Mouse (Mus musculus) layer of hippocampus, adult 9-10 months (tissue): ENCODE results near the gene Rgs8.

Experiments used
- DNase-seq: peaks from one replicate; pipeline ENCODE4 v3.0.0; 2022; ENCODE audit warnings: low spot score

Gene Rgs8

GRCm38 (mm10) chr1:153652938-153653623, at the start of gene Rgs8:
Gene Rgs8, plus strand, starts transcription at chr1:153653025.
- DNase-seq: no peak

DNA sequence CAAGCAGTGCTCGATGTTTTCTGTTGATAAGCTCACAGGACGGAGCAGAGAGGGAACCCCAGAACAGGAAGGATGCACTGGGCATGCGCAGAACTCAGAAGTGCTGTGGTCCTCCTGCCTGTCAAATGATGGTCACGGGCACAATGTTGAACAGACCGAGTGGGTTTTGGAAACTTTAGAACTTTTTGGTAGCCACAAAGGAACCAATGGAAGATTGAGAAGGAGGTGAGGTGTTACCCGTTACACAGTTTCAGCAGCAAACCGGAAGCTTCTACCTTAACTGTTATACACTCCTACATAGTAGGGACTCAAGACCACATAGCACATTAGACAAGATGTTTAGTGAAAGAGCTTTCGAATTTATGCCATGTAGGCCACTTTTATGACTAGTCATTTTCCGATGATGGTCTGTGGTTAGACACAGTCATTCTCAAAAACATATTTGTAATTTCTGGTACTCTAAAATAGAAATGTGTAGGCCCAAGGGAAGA, 35.4 kb upstream of the Rgs8 start:
- DNase-seq: no peak

DNA sequence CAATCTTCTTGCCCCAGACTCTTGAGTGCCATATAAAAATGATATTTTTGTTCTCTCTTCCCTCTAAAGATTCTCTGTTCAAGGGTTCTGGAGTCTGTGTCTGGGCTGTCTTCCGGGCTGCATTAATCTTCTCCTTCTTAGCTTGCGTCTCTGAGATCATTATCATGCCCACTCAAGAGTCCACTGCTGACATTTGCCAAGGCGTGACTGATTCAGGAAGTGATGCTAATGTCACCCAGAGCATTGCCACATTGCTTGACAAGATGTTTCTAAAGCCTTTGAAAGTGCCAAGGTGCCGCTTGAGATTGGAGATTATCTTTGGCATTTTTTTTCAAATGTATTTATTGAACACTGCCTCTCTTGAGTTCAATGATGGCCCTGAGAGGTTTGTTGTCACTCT, 29.8 kb upstream of the Rgs8 start:
- DNase-seq: no peak

- no peak for DNase-seq
Observed at GRCm38 (mm10) chr1:153632686-153633085, 20.1 kb upstream of the Rgs8 start.

- no peak for DNase-seq
Observed at GRCm38 (mm10) chr1:153635056-153635455, 17.8 kb upstream of the Rgs8 start.

DNA sequence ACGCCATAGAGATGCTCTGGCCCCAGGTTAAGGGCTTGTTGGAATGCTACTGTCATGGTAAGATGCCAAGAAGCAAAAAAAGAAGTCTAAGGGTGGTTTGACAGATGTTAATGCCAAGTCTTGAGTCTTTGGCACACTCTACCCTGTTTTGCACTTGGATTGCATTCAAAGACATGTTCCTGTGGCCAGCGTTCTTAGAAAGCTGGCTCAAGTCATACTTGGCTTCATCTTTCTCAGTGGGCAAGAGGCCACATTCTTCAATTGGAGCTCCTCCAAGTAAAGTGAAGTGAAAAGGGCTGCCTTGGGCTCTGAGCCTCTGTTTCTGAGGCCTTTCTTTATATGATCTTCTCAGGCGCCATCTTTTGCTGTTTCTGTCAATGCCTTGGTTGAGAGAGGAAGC, 17.3 kb upstream of the Rgs8 start:
- DNase-seq: no peak

GRCm38 (mm10) chr1:153636821-153637220, 16.0 kb upstream of the Rgs8 start:
- DNase-seq: no peak

- no peak for DNase-seq
Observed at GRCm38 (mm10) chr1:153641492-153641939, 11.3 kb upstream of the Rgs8 start.

GRCm38 (mm10) chr1:153641940-153642501, 10.8 kb upstream of the Rgs8 start:
- DNase-seq: no peak

DNA sequence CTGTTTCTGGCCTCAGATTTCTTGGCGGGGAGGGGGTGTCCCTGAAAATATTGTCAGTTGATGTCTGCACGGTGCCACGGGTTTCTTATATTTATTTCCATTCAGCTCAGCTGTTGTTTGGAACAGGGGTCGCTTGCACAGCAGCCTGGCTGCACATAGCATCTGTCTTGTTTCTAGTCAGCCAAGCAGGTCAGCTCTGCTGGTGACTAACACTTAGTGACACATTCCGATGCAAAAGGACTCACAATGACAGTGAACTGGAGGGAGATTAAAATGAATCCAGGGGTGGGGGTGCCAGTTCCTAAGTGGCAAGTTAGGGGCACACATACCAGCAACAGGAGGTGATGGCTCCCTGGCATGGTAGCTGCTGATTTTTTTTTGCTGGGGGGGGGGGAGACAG, 849 bp downstream of the Rgs8 start:
- no peak for DNase-seq

DNA sequence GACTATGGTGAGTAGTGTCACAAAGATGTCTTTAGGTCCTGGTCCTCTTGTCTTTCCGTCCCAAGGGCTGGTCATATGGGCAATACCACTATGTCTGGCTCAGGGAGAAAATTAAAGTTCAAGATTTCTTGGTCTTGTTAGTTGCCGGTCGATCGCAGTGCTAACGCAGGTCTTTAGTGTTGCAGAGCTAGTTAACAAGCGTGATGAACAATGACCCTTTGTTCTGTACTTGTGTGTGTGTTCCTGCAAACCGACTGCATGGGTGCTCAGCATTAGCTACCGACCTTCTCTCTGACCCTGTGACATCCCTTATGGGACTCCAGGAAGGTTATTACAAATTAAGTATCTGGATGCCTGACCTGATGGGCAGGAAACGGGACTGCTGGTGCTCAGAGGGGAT, 6.8 kb downstream of the Rgs8 start:
- no peak for DNase-seq

GRCm38 (mm10) chr1:153660982-153661688, 8.3 kb downstream of the Rgs8 start:
- DNase-seq: no peak

GRCm38 (mm10) chr1:153661689-153662002, 8.8 kb downstream of the Rgs8 start:
- DNase-seq: no peak

DNA sequence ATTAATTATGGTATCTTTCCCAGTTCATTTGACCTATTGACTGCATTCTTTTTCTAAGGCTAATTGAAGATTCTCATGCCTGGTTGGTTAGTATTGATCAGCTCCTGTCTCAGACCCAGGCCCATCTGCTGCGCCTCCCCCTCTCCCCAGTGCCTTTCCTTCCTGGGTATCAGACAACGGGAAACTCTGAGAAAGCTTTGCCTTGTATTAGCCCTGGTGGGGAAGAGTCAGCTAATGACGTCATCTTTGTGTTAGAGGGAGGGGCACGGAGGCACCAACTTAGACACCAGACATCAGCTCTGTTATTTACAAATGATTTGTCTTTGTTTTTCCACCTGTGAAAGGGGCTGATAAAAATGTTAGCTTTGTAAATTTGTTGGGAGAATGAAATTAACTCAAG, 9.5 kb downstream of the Rgs8 start:
- DNase-seq: no peak

- no peak for DNase-seq
Observed at GRCm38 (mm10) chr1:153665066-153665715, 12.4 kb downstream of the Rgs8 start.

- no peak for DNase-seq
Observed at GRCm38 (mm10) chr1:153666236-153666635, 13.4 kb downstream of the Rgs8 start.

- DNase-seq: no peak
Observed at GRCm38 (mm10) chr1:153667244-153667727, 14.5 kb downstream of the Rgs8 start.

DNA sequence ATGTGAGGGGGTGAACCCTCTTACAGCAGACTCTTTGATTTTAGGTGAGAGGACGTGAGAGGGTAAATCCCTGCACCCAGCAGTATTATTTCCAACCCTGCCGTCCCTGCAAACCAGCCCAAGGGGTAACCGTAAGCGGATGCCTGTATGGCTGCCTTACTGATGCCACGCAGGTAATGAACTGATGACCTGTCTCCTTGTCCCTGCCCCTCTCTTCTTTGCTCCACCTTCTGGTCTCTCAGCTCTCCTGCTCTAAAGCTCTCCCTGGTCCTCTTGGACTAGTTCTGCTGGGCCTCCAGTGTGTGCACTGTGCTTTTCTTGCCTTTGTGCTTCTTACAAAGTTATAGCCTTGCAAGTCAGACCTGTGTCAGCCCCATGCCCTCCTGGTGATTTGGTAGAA, 15.0 kb downstream of the Rgs8 start:
- no peak for DNase-seq

DNA sequence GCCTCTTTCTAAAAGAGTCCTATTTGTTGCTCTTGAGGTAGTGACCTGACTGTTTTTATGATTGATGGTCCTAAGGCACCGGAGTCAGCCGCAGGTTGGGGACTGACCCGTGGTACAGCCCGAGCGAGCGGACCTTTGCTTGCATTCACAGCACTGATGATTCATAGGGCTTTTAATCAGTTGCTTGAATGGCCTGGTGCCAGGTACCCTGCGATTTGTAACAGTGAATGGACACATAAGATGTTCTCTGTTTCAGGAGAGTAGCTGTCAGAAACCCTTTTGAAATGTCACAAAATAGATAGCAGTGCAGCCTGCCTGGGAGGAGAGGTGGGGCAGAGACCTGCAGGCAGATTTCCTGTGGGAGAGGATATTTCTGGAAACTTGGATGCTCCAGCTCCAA, 16.3 kb downstream of the Rgs8 start:
- DNase-seq: no peak

DNA sequence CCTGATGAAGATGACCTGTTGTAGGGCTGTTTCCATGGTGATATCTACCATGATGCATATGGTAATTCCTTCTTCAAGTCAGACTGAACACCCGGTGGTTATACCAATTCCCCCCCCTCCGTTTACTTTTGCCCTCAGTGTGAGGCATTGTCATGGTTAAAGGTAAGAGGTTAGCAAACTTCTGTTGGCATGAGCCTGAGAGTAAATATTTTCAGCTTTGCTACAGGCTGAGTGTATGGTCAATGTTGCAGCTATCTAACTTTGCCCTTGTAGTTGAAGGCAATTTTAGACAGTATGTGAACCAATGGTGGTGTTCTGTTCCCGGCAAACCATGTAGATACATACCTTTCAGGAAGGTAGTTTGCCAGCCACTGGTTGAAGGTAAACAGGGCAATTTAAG, 16.9 kb downstream of the Rgs8 start:
- DNase-seq: no peak

DNA sequence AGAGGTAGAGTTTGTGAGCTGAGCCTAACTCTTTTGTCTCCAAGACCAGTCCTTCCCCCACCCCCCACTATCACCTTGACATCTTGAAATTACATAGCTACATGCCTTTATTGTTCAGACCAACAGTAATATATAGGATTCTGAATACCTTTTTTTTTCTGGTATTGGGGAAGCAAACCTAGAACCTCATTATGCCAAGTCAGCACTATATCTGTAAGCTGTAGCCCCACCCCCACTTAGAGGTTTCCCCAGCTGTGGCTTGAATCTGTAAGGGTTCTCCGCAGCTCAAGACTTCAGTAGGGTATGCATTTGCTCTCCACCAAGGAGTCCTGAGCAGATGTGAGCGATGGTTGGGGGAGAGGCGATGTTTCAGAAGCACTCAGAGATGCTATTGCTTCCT, 18.5 kb downstream of the Rgs8 start:
- DNase-seq: no peak

DNA sequence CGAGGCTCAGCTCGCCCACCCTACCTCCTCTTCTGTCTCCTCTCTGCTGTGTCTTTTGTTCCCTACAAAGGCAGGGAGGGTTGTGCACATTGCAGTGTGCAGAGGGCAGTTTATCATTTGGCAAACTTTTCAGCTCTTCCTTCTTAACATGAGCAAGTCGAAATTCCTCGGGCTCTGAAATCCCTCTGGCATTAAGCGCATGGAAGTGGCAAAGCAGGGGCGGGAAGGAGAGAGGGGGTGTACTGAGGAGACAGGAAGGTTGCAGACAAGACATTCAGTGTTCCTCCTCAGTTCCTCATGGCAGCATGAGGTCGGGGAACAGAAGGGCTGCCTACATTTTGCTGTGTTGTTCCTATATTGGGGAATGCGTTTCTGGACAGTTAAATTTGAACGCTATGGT, 19.9 kb downstream of the Rgs8 start:
- no peak for DNase-seq

GRCm38 (mm10) chr1:153673900-153674299, 21.1 kb downstream of the Rgs8 start:
- DNase-seq: no peak
